Mouse (Mus musculus): ENCODE results near the gene Tdrd12.
"Not testable (repeated sequence)": the region's sequence is repeated elsewhere in the genome, so short reads cannot be mapped to it uniquely, and the experiment has no call there.

Tdrd12 gene

GRCm38 (mm10) chr7:35537562-35537961 lies at the start of gene Tdrd12:
Tdrd12 (minus strand) TSS chr7:35537745.
- DNase-seq (ENCODE audit: low spot score in 2 of 2) = no peak

GRCm38 (mm10) chr7:35586906-35587445 lies 49.4 kb upstream of the Tdrd12 start:
- no peak for DNase-seq (ENCODE audit: low spot score in 2 of 2)

DNA sequence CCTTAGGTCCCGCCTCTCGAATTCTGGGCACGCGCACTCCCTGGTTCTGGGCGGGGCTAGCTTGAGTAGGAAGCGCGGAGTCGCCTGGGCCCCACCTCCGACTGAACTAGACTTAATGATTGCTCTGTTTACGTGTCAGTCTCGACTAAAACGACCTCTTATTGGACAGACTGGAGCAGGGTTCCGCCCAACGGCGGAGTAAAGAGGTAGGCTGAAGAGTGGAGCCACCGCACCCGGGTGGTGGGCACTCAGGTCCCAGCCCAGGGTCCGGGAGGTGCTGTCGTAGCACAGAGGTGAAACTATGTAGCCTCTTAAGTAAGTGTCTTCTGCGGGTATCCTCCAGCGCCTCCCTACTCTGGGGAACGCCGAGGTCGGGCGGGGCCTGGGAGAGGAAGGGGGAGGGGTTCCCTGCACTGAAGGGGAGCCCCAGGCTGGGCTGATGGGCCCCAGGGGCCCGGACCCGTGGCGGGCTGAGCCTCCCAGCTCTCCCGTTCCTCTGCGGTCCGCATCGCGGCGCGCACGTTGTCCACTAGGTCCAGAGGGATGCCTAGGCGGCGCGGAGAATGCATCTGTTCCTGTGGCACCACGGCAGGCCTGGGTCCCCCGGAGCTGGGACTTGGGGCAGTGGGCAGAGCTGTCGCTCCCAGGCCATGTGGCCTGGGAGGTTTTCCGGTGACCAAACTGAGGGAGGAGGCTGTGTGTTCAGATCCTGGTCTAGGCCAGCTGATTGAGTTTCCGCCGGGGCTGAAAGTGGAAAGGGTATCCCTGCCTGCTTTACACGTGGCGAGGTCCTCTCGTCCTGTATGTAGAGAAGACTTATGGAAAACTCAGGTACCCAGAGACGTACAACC lies 48.7 kb upstream of the Tdrd12 start, which contains the start of gene Ankrd27:
Gene Ankrd27, plus strand, starts transcription at position 190 of the 851 bp plus-strand sequence.
- DNase-seq (ENCODE audit: low spot score in 2 of 2) = peak; percentile 95 to 96

DNA sequence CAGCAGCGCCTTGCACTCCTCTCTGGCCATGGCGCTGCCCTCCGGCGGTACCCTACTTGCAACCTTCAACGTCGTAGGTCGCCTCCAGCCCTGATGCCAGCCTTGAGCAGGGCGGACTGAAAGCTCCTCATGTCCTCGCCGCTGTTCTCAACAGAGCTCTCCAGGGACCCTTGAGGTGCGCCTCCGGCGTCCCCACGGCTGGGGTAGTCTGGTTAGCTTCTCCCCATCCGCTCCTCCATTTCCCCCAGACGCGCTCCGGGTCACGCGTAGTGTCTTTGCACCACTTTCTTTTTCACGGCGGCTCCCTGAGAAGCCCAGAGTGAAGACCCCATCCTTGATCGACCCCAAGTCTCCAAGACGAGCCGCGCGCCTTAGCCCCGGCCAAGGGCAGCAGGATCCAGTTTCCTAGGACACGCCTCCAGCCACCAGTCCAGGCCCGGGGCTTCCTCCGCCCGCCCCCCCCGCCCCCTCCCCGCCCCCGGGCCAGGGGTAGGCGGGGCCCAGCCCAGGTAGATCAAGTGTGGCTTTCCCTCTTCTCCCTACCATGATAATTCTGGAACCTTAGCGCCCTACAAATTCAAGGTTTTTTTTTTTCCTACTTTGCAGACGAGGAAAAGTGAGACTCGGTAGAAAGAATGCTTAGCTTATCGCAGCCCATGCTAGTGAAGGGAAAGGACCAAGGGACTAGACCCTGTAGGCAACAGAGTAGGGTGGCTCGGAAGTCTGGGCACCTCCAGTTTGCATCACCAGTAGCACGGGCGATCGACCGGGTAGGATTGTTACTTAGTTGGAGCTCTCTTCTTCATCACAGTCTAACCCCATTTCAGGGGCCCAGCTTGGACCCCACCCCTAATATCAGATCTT lies 47.9 kb upstream of the Tdrd12 start, which contains the start of gene Rgs9bp:
Gene Rgs9bp, minus strand, starts transcription at position 392 of the 864 bp plus-strand sequence.
- DNase-seq (ENCODE audit: low spot score in 2 of 2) = peak; percentile 27 to 52

- peak in 1 of 2 experiments; percentile 25 for DNase-seq (ENCODE audit: low spot score in 2 of 2)
Measured at GRCm38 (mm10) chr7:35584786-35585190, 47.2 kb upstream of the Tdrd12 start.

- no peak for DNase-seq (ENCODE audit: low spot score in 2 of 2)
Measured at GRCm38 (mm10) chr7:35584068-35584785, 46.7 kb upstream of the Tdrd12 start.

- no peak for DNase-seq (ENCODE audit: low spot score in 2 of 2)
Measured at GRCm38 (mm10) chr7:35583476-35584025, 46.0 kb upstream of the Tdrd12 start.

GRCm38 (mm10) chr7:35582719-35583118 lies 45.2 kb upstream of the Tdrd12 start:
- DNase-seq (ENCODE audit: low spot score in 2 of 2) = no peak

GRCm38 (mm10) chr7:35579849-35580248 lies 42.3 kb upstream of the Tdrd12 start:
- no peak for DNase-seq (ENCODE audit: low spot score in 2 of 2)

- not testable (repeated sequence) for DNase-seq (ENCODE audit: low spot score in 2 of 2)
Measured at GRCm38 (mm10) chr7:35570883-35571282, 33.3 kb upstream of the Tdrd12 start.

- DNase-seq (ENCODE audit: low spot score in 2 of 2) = not testable (repeated sequence)
Measured at GRCm38 (mm10) chr7:35569724-35570123, 32.2 kb upstream of the Tdrd12 start.

- not testable (repeated sequence) for DNase-seq (ENCODE audit: low spot score in 2 of 2)
Measured at GRCm38 (mm10) chr7:35565965-35566364, 28.4 kb upstream of the Tdrd12 start.

GRCm38 (mm10) chr7:35564872-35565271 lies 27.3 kb upstream of the Tdrd12 start:
- not testable (repeated sequence) for DNase-seq (ENCODE audit: low spot score in 2 of 2)

DNA sequence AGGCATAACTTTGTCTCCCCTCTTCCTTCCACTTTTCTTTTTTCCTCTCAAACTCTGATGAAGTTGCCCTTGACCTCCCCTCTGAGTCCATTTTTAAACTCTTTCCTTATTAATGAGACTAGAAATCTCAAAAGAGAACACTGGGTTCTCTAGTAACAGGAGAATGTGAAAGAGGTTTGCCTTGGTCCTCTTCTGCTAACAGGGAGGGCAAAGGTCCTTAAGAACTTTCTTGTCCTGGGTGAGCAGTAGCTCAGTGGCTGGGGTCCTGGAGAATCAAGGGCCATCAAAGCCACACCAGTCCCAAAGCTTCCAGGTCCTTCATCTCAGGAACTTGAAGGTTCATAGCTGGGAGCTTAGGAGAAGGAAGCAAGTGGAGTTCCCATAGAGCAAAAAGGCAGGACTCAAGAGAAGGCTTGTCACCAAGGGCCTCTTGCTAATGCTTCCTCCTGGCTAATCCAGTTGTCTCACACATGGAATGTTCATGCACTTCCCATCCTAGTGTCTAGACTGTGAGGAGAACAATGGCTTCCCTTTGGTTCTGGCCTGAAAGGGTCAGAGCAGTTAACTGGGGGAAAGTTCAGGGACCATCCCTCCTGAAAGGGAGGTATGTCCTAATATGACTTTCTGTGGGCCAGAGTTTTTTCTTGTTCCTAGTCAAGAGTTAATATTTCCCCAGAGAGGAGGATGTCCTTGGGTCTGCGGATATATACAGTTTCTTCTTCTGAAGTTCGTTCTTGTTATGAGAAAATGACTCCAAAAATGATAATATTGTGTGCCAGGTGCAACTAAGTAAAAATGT lies 26.7 kb upstream of the Tdrd12 start:
- no peak for DNase-seq (ENCODE audit: low spot score in 2 of 2)

DNA sequence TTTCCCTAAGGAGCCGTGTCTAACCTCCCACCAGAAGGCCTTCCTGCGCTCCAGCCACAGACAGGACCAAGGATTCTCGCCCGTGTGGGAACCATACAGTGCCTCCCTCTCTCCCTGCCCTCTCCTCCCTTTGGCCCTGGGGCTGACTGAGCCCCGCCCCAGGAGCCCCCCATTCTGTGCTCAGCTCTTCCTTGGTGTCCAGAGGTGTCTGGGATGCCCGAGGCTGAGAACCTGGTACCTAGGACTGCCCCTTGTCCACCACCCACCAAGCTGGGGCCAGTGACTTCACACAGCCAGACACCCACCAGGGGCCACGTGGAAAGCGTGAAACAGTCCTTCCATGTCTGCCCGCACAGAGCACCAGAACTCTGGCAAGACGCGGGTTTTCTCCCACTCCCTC lies 25.5 kb upstream of the Tdrd12 start:
- DNase-seq (ENCODE audit: low spot score in 2 of 2) = no peak

DNA sequence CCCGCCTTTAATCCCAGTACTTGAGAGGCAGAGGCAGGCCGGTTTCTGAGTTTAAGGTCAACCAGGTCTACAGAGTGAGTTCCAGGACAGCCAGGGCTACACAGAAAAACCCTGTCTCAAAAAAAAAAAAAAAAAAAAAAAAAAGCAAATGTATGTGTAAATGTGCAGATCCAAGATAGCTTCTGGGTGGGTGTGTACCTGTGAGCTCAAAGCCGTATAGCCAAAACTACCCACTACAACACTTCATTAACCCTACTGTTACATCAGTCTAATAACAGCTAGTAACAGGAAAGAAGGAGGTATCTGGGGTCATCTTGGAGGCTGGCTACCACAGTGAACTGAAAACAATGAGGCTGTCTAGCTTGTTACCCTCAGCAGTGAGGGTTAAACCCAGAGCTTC lies 22.3 kb upstream of the Tdrd12 start:
- no peak for DNase-seq (ENCODE audit: low spot score in 2 of 2)

DNA sequence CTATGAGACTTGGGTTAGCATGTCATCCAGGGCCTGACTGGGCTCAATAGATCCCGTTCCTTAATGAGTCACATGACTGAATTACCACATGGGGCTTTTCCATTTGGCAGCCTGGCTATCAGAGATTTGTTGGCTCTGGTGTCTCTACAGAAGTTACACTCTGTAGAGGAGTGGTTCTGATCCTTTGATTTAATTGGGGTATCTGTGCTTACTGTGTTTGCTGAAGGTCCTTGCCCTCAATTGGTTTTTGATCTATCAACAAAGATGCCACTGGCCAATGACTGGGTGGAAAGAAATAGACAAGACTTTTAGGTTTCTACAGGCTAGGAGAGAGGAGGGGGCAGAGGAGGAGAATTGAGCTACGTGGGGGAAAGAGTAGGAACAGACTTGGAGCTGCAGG lies 21.1 kb upstream of the Tdrd12 start:
- DNase-seq (ENCODE audit: low spot score in 2 of 2) = no peak

DNA sequence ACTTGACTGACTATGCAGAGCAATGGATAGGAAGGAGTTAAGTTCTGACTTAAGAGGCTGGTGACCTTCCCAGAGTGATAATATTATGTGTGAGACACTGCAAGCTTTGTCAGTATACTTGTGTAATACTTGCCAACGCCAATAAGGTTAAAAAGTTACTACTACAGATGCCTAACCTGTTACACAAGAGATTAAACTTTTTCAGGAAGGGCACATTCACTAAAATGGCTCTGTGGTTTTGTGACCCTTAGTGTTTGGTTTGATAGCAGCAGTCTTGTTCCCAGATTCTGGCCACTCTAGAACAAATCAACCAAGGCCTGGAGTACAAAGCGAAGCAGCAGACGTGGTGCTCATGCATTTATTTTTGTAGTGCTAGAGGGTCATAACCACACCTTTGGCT lies 20.0 kb upstream of the Tdrd12 start:
- no peak for DNase-seq (ENCODE audit: low spot score in 2 of 2)

DNA sequence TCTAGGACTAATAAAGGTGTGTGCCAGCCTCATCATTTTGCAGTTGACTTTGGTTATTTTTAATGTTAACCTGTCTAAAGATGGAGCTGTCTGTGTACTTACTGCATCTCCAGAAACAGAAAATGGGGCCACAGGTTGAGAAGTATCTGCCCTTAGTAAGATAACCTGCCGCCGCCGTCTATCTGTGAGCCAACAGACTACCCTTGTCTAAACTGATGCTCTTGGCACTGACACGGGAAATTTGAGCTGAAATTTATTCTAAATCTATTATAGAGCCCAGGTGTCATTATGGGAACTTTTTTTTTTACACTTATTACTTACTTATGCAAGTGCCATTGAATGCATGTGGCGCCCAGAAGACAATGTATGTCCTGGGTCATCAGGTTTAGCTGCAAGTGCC lies 19.4 kb upstream of the Tdrd12 start:
- no peak for DNase-seq (ENCODE audit: low spot score in 2 of 2)

DNA sequence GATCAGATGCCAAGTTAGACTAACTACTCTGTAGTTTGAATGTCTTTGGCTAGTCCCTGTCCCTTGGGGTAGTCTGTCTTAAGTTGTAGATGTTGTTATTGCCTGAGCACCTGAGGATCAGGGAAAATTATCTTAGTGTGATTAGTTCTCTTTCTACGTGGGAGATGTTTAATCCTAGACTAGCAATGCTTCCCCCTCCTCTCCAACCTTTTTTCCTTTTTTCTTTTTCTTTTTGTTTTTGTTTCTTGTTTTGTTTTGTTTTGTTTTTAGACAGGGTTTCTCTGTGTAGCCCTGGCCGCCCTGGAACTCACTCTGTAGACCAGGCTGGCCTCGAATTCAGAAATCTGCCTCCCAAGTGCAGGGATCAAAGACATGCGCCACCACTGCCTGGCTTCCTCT lies 18.7 kb upstream of the Tdrd12 start, which contains the start of gene Nudt19:
Gene Nudt19, minus strand, starts transcription at position 100 of the 399 bp plus-strand sequence.
- DNase-seq (ENCODE audit: low spot score in 2 of 2) = no peak
